Mouse (Mus musculus): ENCODE measurements around the gene Katnbl1.
"Not testable (repeated sequence)": the region's sequence is repeated elsewhere in the genome, so short reads cannot be mapped to it uniquely, and the experiment has no call there.

Gene Katnbl1

DNA sequence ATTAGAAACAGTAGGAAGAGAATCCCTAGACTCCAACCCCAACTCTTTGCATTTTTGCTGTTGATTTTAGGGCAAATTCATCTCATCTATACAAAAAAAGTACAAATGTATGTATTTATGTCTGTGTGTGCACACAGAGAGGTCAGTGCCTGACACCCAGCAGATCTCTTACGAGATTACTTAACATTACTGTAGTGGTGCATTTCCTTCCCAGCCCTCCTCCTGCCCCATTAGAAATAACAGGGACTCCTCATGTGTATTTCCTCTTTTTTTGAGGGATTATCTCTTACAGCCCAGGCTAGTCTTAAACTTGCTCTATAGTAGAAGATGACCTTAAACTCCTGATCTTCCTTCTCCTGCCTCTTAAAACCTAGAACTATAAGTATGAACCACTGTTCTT lies 13.7 kb downstream of the Katnbl1 start:
- DNase-seq (ENCODE audit: low read depth, low spot score): no peak

DNA sequence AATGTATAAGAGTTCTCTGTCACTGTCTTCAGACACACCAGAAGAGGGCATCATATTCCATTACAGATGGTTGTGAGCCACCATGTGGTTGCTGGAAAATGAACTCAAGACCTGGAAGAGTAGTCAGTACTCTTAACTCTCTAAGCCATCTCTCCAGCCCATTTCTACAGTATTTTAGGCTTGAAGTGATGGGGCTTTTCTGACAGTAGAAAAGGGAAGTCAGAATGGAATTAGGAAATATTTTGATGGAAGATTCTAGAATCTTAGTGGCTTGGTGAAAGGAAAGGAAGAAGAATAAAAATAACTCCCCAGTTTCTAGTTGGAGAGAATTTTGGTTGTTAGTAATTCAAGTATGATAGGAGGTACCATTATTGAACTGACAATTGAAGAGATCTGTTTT lies 14.9 kb downstream of the Katnbl1 start:
- no peak for DNase-seq (ENCODE audit: low read depth, low spot score)

DNA sequence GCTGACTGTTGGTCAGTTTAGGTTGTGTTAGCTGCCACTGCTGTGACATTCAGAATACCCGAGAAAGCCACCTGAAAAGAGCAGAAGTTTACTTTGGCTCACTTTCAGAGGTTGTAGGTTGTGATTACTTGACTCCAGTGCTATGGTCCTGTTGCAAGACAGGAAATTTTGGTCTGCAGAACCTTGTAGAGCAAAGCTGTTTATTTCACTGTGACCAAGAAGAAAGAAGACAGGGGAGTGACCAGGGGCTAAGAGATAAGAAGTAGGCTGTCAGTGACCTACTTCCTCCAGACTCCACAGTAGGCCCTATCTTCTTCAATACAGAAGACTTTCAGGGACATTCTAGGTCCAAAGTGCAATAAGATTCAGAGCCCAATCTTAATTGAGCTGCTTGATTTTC lies 17.6 kb downstream of the Katnbl1 start:
- DNase-seq (ENCODE audit: low read depth, low spot score): no peak

DNA sequence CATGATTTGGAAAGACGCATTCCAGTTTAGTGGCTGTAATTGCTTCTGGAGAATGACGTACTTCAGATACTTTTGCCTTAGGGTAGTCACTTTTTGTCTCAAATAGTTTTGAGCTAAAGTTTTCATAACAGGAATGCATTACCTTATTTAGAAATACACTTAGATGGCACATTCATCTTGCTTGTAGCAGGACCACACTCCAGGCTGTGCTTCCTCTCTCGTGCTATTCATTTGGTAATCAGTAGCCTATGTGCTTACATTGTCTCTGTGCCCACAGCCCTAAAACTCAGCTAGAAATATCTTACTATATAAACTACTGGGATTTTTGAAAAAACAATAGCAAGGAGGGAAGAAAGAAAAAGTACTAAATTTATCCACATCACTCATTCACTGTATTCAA lies 28.0 kb downstream of the Katnbl1 start:
- no peak for DNase-seq (ENCODE audit: low read depth, low spot score)

DNA sequence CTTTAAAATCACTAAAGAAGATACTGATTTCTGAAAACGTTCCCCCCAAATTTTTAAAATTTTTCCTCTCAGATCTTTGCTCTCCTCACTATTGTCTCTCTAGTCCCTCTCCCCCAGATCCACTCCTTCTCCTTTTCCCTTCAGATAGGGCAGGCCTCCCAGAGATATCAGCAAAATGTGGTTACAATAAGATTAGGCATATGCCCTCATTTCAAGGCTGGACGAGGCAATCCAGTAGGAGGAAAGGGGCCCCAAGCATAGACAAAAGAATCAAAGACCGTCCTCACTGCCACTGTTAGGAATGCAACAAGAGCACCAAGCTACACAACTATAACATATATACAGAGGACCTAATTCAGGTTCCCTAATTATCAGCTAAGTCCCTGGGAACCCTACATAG lies 46.3 kb downstream of the Katnbl1 start:
- DNase-seq (ENCODE audit: low read depth, low spot score): no peak

DNA sequence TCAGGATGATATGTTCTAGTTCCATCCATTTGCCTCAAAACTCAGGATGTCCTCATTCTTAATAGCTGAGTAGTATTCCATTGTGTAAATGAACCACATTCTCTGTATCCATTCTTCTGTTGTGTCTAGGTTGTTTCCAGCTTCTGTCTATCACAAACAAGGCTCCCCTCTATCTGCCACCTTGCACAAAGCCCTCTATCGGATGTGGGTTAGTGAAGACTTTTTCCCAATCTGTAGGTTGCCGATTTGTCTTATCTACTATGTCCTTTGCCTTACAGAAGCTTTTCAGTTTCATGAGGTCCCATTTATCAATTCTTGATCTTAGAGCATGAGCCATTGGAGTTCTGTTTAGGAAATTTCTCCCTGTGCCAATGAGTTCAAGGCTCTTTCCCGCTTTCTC lies 49.5 kb downstream of the Katnbl1 start:
- not testable (repeated sequence) for DNase-seq (ENCODE audit: low read depth, low spot score)

DNA sequence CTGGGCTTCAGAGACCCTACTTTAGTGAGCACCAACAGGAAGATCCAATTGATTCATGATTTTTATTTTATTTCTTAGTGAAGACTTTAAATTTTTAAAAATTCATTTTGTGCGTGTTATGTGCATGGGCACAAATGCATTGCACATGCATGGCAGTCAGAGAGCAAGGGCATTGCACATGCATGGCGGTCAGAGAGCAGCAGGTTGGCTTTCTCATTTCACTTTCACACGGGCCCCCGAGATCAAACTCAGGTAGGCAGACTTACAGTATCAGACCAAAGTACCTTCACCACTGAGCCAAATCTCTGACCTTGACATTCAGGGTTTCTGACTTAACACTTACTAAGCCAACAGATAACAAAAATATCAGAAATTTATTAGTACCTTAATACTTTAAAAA lies 50.7 kb downstream of the Katnbl1 start:
- DNase-seq (ENCODE audit: low read depth, low spot score): no peak

DNA sequence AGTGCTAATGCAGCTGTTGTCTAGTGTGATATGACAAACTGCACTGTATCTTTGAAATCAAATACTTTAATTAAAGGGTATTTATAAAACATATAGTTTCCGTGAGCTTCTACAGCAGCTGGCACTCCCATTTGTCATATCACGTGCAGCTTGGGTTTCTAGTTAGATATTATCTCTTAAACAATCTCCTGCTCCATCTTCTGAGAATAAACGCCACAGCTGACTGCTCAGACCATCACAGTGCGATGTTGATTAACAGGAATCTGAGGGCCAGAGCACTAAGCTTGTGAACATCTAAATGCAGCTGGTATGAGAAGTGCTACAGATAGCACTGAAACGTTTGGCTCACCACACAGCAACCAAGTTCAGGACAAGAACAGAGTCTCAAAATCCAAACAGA lies 51.4 kb downstream of the Katnbl1 start:
- DNase-seq (ENCODE audit: low read depth, low spot score): no peak

DNA sequence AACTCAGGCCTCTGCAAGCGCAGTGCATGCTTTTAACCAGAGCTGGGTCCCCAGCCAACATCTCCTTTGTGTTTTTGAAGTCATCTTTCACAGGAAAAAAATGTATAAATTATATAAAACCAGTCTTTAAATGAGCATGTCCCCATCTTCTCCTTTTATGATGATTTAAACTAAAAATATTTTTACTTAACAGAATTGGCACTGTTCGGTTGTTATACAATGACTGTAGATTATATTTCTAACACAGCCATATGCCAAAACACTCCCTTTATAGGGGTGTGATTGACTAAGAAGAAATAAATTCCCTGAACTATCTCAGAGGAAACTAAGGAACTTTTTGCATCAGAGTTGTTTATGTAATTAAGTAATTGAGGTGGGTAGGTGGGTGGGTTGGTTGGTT lies 53.5 kb downstream of the Katnbl1 start:
- DNase-seq (ENCODE audit: low read depth, low spot score): no peak

DNA sequence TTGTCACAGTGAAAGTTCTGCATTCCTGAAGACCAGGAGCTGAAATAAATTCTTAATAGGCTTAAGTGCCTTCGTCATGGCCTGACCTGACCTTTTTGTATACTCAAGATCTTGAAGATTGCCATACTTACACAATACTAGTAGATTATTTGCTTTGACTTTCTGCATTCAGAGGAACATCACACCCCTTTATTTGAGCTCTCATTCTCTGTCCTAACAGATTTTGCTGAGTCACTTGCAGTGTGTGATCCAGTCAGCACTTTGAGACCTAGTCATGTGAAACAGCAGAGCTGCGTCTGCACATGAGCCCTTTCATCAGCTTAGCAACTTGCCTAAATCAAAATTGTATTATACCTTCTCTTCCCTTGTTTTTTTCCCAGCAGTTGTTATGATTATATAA lies 54.3 kb downstream of the Katnbl1 start:
- DNase-seq (ENCODE audit: low read depth, low spot score): no peak

DNA sequence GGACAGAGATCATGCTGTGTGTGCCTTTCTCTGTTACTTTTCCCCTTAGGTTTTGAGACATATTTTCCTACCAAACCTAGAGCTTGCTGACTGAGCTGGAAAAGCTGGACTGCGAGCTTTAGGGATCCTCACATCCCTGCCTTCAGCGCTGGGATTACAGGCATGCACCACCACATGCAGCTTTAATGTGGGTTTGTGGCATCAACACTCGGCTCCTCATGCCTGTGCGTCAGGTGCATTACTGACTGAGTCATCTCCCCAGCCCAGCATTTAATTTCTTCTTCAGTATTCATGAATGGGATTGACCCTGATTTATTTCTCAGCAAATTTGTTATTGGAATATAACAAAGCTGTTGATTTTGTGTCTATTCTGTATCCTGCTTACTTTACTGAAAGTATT lies 57.3 kb downstream of the Katnbl1 start:
- no peak for DNase-seq (ENCODE audit: low read depth, low spot score)

DNA sequence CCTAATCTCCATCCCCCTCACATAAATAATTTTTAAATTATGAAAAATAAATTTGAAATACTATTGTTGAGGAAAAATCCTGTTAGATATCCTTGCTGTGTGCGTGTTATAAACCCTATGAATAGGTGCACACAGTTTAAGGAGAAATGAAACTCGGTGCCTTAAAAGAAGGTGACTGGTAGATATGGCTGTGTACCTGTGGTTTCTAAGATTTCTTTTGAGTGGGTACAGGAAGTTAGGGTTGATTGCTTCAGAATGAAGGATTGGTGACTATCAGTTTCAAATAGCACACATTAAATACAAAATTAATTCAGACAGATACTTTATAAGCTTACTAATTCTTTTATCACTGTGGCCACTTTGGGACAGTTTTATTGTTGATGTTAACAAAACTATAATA lies 58.6 kb downstream of the Katnbl1 start:
- DNase-seq (ENCODE audit: low read depth, low spot score): no peak

DNA sequence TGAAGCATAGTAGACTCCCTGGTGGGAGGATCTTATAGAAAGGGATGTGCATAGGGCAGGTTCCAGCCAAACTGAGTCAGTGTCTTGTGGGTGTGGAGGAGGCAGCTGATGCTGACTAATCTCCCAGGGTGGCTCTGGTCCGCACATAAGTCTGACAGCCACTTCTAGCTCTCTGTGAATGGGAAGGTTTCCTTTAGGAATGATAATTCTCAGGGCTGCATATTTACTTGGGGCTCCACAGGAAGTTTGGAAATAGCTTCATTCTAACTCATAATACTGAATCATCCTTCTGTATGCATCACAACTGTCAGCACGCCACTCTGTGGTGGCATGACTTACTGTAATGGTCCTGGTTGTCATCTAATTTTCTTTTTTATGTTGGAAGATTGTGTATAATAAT lies 64.5 kb downstream of the Katnbl1 start:
- no peak for DNase-seq (ENCODE audit: low read depth, low spot score)

DNA sequence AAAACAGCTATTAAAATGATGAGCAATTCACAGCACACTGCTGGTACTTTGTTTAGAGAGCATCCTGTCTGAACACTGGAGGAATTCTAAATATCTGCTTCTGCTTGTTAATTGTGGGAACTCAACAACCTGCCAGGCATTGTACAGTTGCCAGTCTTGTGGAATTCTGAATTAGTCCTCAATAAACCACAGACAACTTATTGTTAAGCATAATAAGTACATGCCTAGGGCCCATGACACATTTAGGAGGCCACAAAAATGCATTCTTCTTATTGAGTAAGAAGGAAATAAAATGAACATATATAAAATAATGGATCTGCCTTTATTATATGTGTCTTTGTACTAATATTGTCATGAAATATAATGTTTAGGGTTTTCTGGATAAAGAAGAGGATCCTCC lies 66.5 kb downstream of the Katnbl1 start:
- no peak for DNase-seq (ENCODE audit: low read depth, low spot score)

DNA sequence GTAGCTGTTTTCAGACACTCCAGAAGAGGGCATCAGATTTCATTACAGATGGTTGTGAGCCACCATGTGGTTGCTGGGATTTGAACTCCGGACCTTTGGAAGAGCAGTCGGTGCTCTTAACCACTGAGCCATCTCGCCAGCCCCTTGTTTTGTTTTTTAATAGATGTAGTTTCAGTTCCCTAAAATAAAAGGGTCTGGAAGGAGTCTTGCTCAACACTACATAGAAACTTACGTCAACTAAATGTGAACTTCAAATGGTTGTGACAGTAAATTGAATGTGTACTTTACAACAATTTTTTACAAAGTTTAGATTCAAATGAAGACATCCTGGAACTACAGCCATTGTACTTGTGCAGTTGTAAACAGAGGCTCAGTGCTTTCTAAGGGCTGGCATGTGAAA lies 69.0 kb downstream of the Katnbl1 start:
- not testable (repeated sequence) for DNase-seq (ENCODE audit: low read depth, low spot score)

DNA sequence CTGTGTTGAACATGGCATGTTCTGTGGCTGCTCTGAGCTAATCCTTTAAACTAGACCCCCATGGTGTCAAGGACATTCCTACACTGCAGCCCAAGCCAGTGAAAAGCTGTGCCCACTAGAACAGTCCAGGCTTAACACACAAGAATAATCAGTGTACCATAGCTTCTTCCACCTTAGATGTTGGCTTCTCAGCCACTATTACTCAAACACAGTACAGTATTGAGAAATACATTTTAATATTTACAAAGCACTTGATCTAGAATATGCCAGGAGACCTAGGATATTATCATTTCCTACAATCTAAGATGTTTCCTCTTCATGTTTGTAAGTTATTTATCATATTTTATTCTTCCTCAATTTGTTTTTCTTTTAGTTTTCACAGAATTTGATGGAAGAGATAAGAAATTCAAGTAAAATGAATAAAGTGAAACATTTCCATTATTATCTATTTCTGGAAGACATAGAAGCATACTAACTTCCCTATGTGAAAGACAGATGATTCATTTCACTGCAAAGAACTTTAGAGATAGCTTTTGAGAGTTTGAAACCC lies 69.6 kb downstream of the Katnbl1 start:
- no peak for DNase-seq (ENCODE audit: low read depth, low spot score)

DNA sequence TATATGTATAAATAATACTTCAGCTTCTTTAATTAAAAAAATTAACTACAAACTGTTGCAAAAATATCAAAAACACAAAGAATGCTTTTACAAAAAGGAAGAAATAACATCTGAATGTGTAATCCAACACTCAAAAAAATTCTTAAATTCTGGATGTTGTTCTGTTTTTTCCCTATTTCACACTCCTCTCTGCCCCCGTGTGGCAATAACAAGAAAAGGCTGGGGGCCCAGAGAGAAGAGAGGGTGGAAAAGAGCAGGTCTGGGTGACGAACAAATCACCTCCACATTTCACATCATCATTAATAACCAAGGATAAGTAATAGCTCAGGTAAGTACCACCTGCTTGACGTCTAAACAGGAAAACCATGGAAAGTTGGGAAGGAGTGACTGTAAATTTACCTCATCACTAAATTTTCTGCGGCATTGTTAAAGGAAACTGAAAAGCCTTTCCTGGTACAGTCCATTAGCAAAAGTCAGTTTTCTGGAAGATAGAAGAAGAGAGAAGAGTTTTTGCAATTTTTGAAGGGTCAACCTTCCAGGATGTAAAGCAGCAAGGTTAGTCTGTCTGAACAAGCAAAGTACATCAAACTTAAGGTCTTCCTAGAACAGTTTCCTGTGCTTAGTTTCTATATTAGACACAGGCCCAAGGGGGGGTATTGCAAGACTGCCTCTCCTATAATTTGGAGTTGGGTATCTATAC lies 70.7 kb downstream of the Katnbl1 start:
- peak; percentile 62 for DNase-seq (ENCODE audit: low read depth, low spot score)

DNA sequence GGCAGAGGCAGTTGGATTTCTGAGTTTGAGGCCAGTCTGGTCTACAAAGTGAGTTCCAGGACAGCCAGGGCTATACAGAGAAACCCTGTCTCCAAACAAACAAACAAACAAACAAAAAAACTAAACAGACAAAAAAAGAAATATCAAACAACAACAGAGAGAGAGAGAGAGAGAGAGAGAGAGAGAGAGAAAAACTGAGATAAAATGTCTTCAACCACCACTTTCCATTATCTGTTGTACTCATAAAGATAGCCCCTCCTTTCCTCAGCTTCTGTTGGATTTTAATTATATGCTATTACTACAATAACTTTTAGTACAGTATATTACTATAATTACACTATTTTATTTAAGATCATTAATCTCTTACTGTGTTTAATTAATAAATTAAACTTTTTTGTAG lies 73.5 kb downstream of the Katnbl1 start:
- DNase-seq (ENCODE audit: low read depth, low spot score): not testable (repeated sequence)

DNA sequence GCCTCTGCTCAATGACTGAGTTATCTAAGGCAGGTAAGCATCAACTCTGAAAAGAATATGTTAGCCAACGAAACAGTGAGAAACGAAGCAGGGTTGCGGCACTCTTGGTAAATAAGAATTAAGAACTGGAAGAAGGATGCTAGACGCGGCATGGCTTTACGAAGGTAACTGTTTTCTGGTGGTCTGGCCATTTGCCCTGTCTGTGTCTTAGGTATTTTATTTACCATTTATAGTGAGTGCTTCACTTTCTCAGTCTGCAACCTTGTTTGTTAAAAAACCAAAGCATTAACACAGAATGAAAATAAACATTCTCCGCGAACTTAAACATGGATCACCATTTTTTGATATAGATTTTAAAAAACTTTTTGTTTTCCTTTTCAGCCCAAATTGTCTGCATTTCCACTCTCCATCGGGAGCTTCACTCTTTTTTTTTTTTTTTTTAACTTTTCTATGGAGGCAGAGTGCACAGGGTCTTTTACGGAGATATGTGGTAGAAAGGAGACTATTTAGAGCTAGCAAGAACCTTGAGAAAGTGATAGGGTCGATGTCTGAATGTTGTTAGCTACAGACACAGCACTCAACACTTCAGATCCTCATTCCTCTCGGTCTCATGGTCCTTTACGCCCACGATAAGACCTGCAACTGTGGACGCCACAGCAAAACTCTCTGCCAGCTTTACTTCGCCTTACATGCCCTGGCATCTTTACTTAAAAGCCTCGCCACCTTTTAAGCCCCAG lies 75.3 kb downstream of the Katnbl1 start:
- no peak for DNase-seq (ENCODE audit: low read depth, low spot score)

DNA sequence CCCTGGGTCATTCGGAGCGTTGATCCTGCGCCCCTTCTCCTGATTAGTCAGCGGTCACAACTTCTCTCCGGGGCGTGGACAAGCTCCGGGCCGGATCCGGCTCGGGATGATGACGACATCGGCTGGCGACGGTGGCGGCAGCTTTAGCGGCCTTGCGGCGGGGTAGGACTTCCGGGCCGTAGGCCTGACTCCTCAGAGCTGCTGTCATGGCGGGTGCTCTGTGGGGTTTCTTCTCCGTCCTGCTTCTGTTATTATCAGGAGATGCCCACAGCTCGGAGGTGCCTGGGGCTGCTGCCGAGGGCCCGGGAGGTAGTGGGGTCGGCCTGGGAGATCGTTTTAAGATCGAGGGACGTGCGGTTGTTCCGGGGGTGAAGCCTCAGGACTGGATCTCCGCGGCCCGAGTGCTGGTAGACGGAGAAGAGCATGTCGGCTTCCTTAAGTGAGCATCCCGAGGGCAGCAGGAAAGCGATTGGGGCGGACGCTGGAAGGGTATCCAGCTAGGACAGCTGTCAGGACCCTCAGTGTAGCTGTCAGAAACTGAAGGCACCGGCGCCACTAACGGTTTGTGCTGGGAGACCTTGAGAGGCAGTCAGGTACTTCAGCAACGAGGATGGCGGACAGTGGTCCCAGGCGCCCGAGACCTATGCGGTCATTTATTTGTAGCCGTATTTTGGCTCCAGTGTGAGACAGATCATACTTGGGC lies 76.0 kb downstream of the Katnbl1 start, which contains the start of gene Emc7:
Gene Emc7 (plus strand): TSS at position 136 of the 703 bp plus-strand sequence.
- peak; percentile 96 for DNase-seq (ENCODE audit: low read depth, low spot score)

DNA sequence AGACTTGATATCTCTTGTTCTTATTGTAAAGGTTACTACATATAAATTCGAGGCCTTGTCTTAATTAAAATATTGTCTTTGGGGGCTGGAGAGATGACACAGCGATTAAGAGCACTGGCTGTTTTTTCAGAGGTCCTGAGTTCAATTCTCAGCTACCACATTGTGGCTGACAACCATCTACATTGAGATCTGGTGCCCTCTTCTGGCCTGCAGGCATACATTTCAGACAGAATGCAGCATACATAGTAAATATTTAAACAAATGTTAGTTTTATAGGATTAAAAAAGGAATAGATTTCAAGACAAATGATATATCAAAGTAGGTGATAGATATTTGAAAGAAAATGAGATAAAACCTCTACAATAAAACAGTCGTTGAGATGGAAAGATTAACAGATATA lies 81.5 kb downstream of the Katnbl1 start:
- peak; percentile 13 for DNase-seq (ENCODE audit: low read depth, low spot score)
